Mouse (Mus musculus): ENCODE data around the gene Ppp1cb.

DNA sequence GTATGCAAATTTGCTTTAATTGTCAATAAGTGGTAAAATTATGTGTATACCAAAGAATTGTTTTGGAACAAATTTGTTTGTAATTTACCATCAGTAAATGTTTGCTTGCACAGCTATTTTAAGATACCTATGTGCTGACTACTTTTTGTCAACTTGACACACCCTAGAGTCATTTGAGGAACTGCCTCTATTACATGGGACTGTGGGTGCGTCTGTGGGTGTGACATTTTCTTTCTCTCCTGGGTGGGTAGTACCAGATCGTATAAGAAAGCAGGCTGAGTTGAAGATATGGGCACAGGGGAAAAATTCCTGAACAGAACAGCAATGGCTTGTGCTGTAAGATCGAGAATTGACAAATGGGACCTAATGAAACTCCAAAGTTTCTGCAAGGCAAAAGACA, 23.0 kb upstream of the Ppp1cb start:
- TF ChIP-seq POLR2A (IDR thresholded peaks at IDR 0.05; ENCODE audit: insufficient read depth, low read length) (no peak), CTCF (IDR thresholded peaks at IDR 0.05; ENCODE audit: low read depth, low read length) (no peak), EP300 (IDR thresholded peaks at IDR 0.05; ENCODE audit: insufficient read depth, low read depth, low read length) (no peak)

Data from ES-Bruce4 (cell line).